Mouse (Mus musculus): Measurements from ENCODE around the gene Dnajb12.

Dnajb12 gene

GRCm38 (mm10) chr10:59948363-59949254 is 69.3 kb downstream of the Dnajb12 start:
- DNase-seq (ENCODE audit: low read depth, low spot score): no peak

All from brain, embryonic 18.5 days (tissue).